Mouse (Mus musculus): Measurements from ENCODE around the gene Rnf34. TPM values are rescaled to one million over a fixed set of nuclear protein-coding genes. Genes with fewer than 3 reads are reported as not detected.
A peak's percentile ranks its signal among the peaks of the same experiment; 100 is the strongest.

Rnf34 gene
- total RNA-seq, 4 experiments from 2014 or later = 52.6 to 75.9 (median 58.6) TPM

GRCm38 (mm10) chr5:122899777-122900557 is 50.1 kb downstream of the Rnf34 start:
- peak; percentile 51 to 85 for DNase-seq (ENCODE audit: low spot score in 2 of 2)

- DNase-seq (ENCODE audit: low spot score in 2 of 2) = no peak
Measured at GRCm38 (mm10) chr5:122900558-122901171, 50.8 kb downstream of the Rnf34 start.

GRCm38 (mm10) chr5:122901179-122901578 is 51.3 kb downstream of the Rnf34 start:
- no peak for DNase-seq (ENCODE audit: low spot score in 2 of 2)

GRCm38 (mm10) chr5:122901666-122902065 is 51.8 kb downstream of the Rnf34 start:
- no peak for DNase-seq (ENCODE audit: low spot score in 2 of 2)

- no peak for DNase-seq (ENCODE audit: low spot score in 2 of 2)
Measured at GRCm38 (mm10) chr5:122902228-122902627, 52.4 kb downstream of the Rnf34 start.

- no peak for DNase-seq (ENCODE audit: low spot score in 2 of 2)
Measured at GRCm38 (mm10) chr5:122903165-122903564, 53.3 kb downstream of the Rnf34 start.

- DNase-seq (ENCODE audit: low spot score in 2 of 2) = no peak
Measured at GRCm38 (mm10) chr5:122907182-122907581, 57.3 kb downstream of the Rnf34 start.

GRCm38 (mm10) chr5:122908001-122908400 is 58.2 kb downstream of the Rnf34 start:
- no peak for DNase-seq (ENCODE audit: low spot score in 2 of 2)

GRCm38 (mm10) chr5:122909481-122909880 is 59.6 kb downstream of the Rnf34 start:
- DNase-seq (ENCODE audit: low spot score in 2 of 2) = no peak

GRCm38 (mm10) chr5:122912863-122913262 is 63.0 kb downstream of the Rnf34 start:
- DNase-seq (ENCODE audit: low spot score in 2 of 2) = no peak

GRCm38 (mm10) chr5:122916147-122916546 is 66.3 kb downstream of the Rnf34 start:
- DNase-seq (ENCODE audit: low spot score in 2 of 2) = no peak

GRCm38 (mm10) chr5:122917982-122918711 is 68.3 kb downstream of the Rnf34 start:
- no peak for DNase-seq (ENCODE audit: low spot score in 2 of 2)

- no peak for DNase-seq (ENCODE audit: low spot score in 2 of 2)
Measured at GRCm38 (mm10) chr5:122920557-122920956, 70.7 kb downstream of the Rnf34 start.

Other genes with a start within 250 kb of the Rnf34 start
- gene Ift81, start 235.5 kb upstream of the Rnf34 start, total RNA-seq (2022) = 10 to 100 TPM; 52.6 to 67.4 (median 57.2) TPM
- 10 to 100 TPM in 1 of 4 experiments, 1 to 10 TPM in 3; 7.7 to 16.4 (median 8.6) TPM for gene P2rx7, start 206.1 kb upstream of the Rnf34 start, total RNA-seq (2022)
- gene P2rx4, start 142.5 kb upstream of the Rnf34 start, total RNA-seq (2022) = 10 to 100 TPM; 18.1 to 24.5 (median 23.6) TPM
- gene Camkk2, start 70.6 kb upstream of the Rnf34 start, total RNA-seq (2022) = 100 to 1,000 TPM; 193 to 209 (median 196) TPM
- 100 to 1,000 TPM; 201 to 221 (median 205) TPM for gene Anapc5, start 28.7 kb upstream of the Rnf34 start, total RNA-seq (2022)
- gene Kdm2b, start 139.8 kb downstream of the Rnf34 start, total RNA-seq (2022) = 10 to 100 TPM; 22.9 to 27.1 (median 24.6) TPM
- 10 to 100 TPM in 2 of 4 experiments, 1 to 10 TPM in 2; 6.1 to 11.8 (median 9.2) TPM for gene Orai1, start 165.0 kb downstream of the Rnf34 start, total RNA-seq (2022)
- gene Morn3, start 197.0 kb downstream of the Rnf34 start, total RNA-seq (2022) = not detected
- gene Tmem120b, start 218.4 kb downstream of the Rnf34 start, total RNA-seq (2022) = 10 to 100 TPM; 13.8 to 16.4 (median 16.0) TPM

All from left cerebral cortex, adult 8-10 months (tissue).